Mouse (Mus musculus) spleen, adult 2 months (tissue): ENCODE measurements around the gene Mesp2.

ENCODE experiments used
- CTCF ChIP-seq: fragments of 200-500 bp; IDR thresholded peaks from 2 replicates; pipeline ENCODE4 v1.5.1; 2011; ENCODE audit warnings: mild to moderate bottlenecking, inconsistent platforms; ENCODE audit not compliant: insufficient read depth, insufficient read length, insufficient replicate concordance; ENCODE audit errors: extremely low read depth
- POLR2A ChIP-seq: fragments of 200-500 bp; IDR thresholded peaks from 2 replicates; pipeline ENCODE4 v1.6.1; 2011; ENCODE audit warnings: low read depth, low read length, inconsistent platforms

GRCm38 (mm10) chr7:79801391-79801790, 9.1 kb upstream of the Mesp2 start:
- TF ChIP-seq POLR2A (no peak), CTCF (no peak)
